ENCODE assay signal across 8 mouse cellular contexts in the genomic region with DNA sequence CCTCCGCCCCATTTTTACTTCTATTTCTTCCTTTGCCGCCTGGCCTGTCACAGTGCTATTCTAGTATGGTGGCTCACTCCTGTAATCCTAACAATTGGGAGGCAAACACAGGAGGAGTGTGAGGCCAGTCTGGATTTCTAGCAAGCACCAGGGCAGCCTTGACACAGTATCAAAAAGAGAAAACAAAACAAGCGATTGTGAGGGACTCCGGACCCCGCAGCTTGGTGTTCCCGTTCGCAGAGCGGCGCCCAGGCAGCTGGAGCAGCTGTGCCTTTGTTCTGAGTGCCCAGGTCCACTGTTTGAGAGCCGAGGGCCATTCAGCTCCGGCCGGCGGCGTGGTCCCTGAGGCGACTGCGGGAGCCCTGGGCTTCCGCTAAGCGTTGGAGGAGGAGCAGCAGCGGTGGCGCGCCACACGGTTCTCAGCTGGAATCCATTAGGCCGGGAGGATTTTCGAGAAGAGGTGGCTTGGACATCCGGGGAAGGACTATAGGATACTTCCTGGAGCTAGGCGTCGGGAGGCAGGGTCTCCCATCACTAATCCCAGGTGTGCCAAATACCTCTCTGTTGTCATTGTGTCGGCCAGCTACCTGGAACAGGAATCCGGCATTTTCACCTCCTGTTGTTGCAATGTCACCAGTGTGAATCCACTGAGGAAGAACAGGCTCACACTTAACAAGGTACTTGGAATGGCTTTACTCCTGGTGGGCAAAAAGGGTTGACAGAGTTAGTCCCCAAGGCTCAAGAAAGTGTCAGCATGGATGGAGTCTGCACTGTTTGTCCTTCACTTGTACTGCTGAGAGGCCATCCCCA. TPM values are rescaled to one million over a fixed set of nuclear protein-coding genes. Genes with fewer than 3 reads are reported as not detected.
A peak's percentile ranks its signal among the peaks of the same experiment; 100 is the strongest.
DNase-seq lines count a peak whose midpoint lies in the region; ATAC-seq and TF ChIP-seq lines count a peak whose summit lies in the region.

Gene Srrm2, plus strand, starts transcription at position 264 of the 810 bp plus-strand sequence.

- peak within 1 kb of the TSS; percentile 69 for H3K4me3 ChIP-seq in lung, adult 2 months (replicated peaks; ENCODE audit: extremely low read depth, low read depth, low read length)
- peak within 1 kb of the TSS; percentile 35 for H3K4me3 ChIP-seq in neural tube, embryonic 14.5 days (ENCODE audit: low read depth, low read length)

- peak within 1 kb of the TSS; percentile 94 for H3K27ac ChIP-seq in neural tube, embryonic 14.5 days (ENCODE audit: low read depth, low read length)

- H3K36me3 ChIP-seq in neural tube, embryonic 14.5 days (ENCODE audit: control insufficient read depth, insufficient read depth, low read length): no peaks in the 10 kb centered on the region

- 3% methylated on average over 29 of the region's 29 CpGs for WGBS in lung, adult 2 months
- 2% methylated on average over 29 of the region's 29 CpGs for WGBS in neural tube, embryonic 14.5 days

- H3K9ac ChIP-seq in neural tube, embryonic 14.5 days (replicated peaks; ENCODE audit: low read depth, low read length): peak within 1 kb of the TSS; percentile 65

- peak within 1 kb of the TSS; percentile 75 for H3K4me2 ChIP-seq in neural tube, embryonic 14.5 days (ENCODE audit: low read depth, low read length)

- peak; percentile 56 to 63 for ATAC-seq in hematopoietic stem cell, adult 5-6 weeks (replicated peaks in 1 of 2; ENCODE audit: insufficient read depth in 1 of 2, low FRiP score in 2 of 2, low TSS enrichment in 1 of 2, low read depth in 1 of 2, poor library complexity in 2 of 2, severe bottlenecking in 2 of 2)
- ATAC-seq in neural tube, embryonic 14.5 days (ENCODE audit: low read depth): peak; percentile 13

- peaks cover 9% of the 10 kb centered on the region for H3K4me1 ChIP-seq in lung, adult 2 months (ENCODE audit: control insufficient read depth, insufficient read depth, low read length)
- peaks cover 10% of the 10 kb centered on the region for H3K4me1 ChIP-seq in neural tube, embryonic 14.5 days (ENCODE audit: control insufficient read depth, insufficient read depth, low read length)

- peak; percentile 60 for TF ChIP-seq POLR2A in lung, adult 2 months (IDR thresholded peaks at IDR 0.05; ENCODE audit: borderline replicate concordance, extremely low read depth, low read depth, low read length)

- TF ChIP-seq CTCF in lung, adult 2 months (IDR thresholded peaks at IDR 0.05; ENCODE audit: insufficient read depth, low read length): no peak

- H3K27me3 ChIP-seq in neural tube, embryonic 14.5 days (ENCODE audit: control insufficient read depth, insufficient read depth, low read length): no peaks in the 10 kb centered on the region

- H3K9me3 ChIP-seq in neural tube, embryonic 14.5 days (ENCODE audit: control insufficient read depth, low read length): no peaks in the 10 kb centered on the region

- peak; percentile 64 for DNase-seq in Muller cell, postnatal 12 days (ENCODE audit: inconsistent ontology term)
- peak; percentile 65 to 71 for DNase-seq in cerebellum, postnatal 14 days
- peak; percentile 34 to 44 for DNase-seq in frontal cortex, postnatal 14 days (ENCODE audit: low spot score in 2 of 2)
- DNase-seq in layer of hippocampus, adult 8-10 months (ENCODE audit: low spot score in 2 of 2): peak in 1 of 2 experiments; percentile 52
- DNase-seq in lung, adult 2 months: peak; percentile 67
- peak; percentile 59 for DNase-seq in thymus, postnatal 25 days

RNA-seq across cellular contexts. Expression of gene Srrm2, which starts in this region (rescaled TPM):
- total RNA-seq in hematopoietic stem cell, adult 5-6 weeks (2017): 133 and 212 TPM in 2 replicates
- total RNA-seq in layer of hippocampus, adult 8-10 months (2022): 100 to 1,000 TPM; 503 to 777 (median 666) TPM
- 538 and 681 TPM in 2 replicates for polyA plus RNA-seq in lung, adult 2 months (2012; rRNA removed)
- 471 and 524 TPM in 2 replicates for polyA plus RNA-seq in neural tube, embryonic 14.5 days (2014; fragmentation: Nextera tagmentation; extraction: Ambion mirVana)
